Mouse (Mus musculus): ENCODE measurements around the gene Gm12169. TPM values are rescaled to one million over a fixed set of nuclear protein-coding genes. Genes with fewer than 3 reads are reported as not detected.
A peak's percentile ranks its signal among the peaks of the same experiment; 100 is the strongest.

Gm12169 gene
- total RNA-seq (2021) (not detected), polyA plus RNA-seq (2012; rRNA removed) (not detected in 2 replicates)
- long read RNA-seq = 0 reads

- Histone ChIP-seq H3K27ac (no peak within 1 kb of the TSS), H3K79me2 (replicated peaks; ENCODE audit: control insufficient read depth, insufficient read depth, low read length) (no peaks in the 10 kb centered on the region), H3K27me3 (ENCODE audit: control insufficient read depth, insufficient read depth, low read length) (no peaks in the 10 kb centered on the region), H3K9ac (ENCODE audit: low read depth, low read length) (no peak within 1 kb of the TSS), H3K4me3 (no peak within 1 kb of the TSS), H3K36me3 (ENCODE audit: control insufficient read depth, insufficient read depth, low read length) (no peaks in the 10 kb centered on the region), H3K4me1 (ENCODE audit: control insufficient read depth, insufficient read depth, low read length) (no peaks in the 10 kb centered on the region)
- DNase-seq = no peak
- TF ChIP-seq POLR2A (IDR thresholded peaks at IDR 0.05; ENCODE audit: insufficient read depth, low read depth, low read length) (no peak), CTCF (IDR thresholded peaks at IDR 0.05) (no peak), EP300 (IDR thresholded peaks at IDR 0.05; ENCODE audit: insufficient read depth, low read depth, low read length) (no peak)
- intact Hi-C loops (cut with DNase I) = no loop called here
- 90% methylated on average over 2 of the region's 2 CpGs for WGBS
Measured at GRCm38 (mm10) chr11:46523912-46524311, at the start of gene Gm12169. Gene Gm12169, plus strand, starts transcription at chr11:46524212.

DNA sequence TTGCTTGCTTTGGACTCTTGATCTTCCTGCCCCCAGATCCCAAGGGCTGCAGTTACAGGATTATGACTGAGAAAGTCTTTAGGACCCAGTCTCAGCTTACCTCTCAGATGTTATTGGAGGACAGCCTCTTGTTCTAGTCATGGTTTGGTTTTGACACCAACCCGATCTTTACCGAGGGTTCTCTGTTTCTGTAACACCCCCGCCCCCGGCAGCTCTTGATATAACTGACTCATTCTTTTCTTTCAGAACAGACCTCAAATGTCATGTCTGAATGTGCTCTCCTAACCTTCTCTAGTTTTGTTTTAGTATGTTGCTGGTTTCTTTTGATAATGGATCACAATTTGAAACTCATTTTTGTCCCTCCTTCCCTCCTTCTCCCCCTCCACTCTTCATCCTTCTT is 49.8 kb upstream of the Gm12169 start:
- DNase-seq = no peak
- TF ChIP-seq CTCF (IDR thresholded peaks at IDR 0.05) (no peak), POLR2A (IDR thresholded peaks at IDR 0.05; ENCODE audit: insufficient read depth, low read depth, low read length) (no peak), EP300 (IDR thresholded peaks at IDR 0.05; ENCODE audit: insufficient read depth, low read depth, low read length) (no peak)

GRCm38 (mm10) chr11:46479311-46479710 is 44.7 kb upstream of the Gm12169 start:
- DNase-seq = no peak
- TF ChIP-seq EP300 (IDR thresholded peaks at IDR 0.05; ENCODE audit: insufficient read depth, low read depth, low read length) = no peak
- no peak for TF ChIP-seq CTCF (IDR thresholded peaks at IDR 0.05)
- no peak for TF ChIP-seq POLR2A (IDR thresholded peaks at IDR 0.05; ENCODE audit: insufficient read depth, low read depth, low read length)
- Histone ChIP-seq H3K27me3 (ENCODE audit: control insufficient read depth, insufficient read depth, low read length) (no peaks in the 10 kb centered on the region), H3K79me2 (replicated peaks; ENCODE audit: control insufficient read depth, insufficient read depth, low read length) (no peaks in the 10 kb centered on the region), H3K36me3 (ENCODE audit: control insufficient read depth, insufficient read depth, low read length) (no peaks in the 10 kb centered on the region), H3K4me1 (ENCODE audit: control insufficient read depth, insufficient read depth, low read length) (no peaks in the 10 kb centered on the region), H3K27ac (no peak overlapping the region), H3K4me3 (no peak overlapping the region), H3K9ac (ENCODE audit: low read depth, low read length) (no peak overlapping the region)
- 70% methylated on average over 9 of the region's 9 CpGs for WGBS
- intact Hi-C loops (cut with DNase I) = no loop called here

More for the DNA sequence above, 49.8 kb upstream of the Gm12169 start:
- H3K4me3 ChIP-seq = no peak overlapping the region
- no peaks in the 10 kb centered on the region for H3K4me1 ChIP-seq (ENCODE audit: control insufficient read depth, insufficient read depth, low read length)
- no peak overlapping the region for H3K27ac ChIP-seq
- no peaks in the 10 kb centered on the region for H3K36me3 ChIP-seq (ENCODE audit: control insufficient read depth, insufficient read depth, low read length)
- H3K9ac ChIP-seq (ENCODE audit: low read depth, low read length) = no peak overlapping the region
- 86% methylated on average over 4 of the region's 4 CpGs for WGBS
- no peaks in the 10 kb centered on the region for H3K27me3 ChIP-seq (ENCODE audit: control insufficient read depth, insufficient read depth, low read length)
- H3K79me2 ChIP-seq (replicated peaks; ENCODE audit: control insufficient read depth, insufficient read depth, low read length) = no peaks in the 10 kb centered on the region
- intact Hi-C loops (cut with DNase I) = no loop called here

DNA sequence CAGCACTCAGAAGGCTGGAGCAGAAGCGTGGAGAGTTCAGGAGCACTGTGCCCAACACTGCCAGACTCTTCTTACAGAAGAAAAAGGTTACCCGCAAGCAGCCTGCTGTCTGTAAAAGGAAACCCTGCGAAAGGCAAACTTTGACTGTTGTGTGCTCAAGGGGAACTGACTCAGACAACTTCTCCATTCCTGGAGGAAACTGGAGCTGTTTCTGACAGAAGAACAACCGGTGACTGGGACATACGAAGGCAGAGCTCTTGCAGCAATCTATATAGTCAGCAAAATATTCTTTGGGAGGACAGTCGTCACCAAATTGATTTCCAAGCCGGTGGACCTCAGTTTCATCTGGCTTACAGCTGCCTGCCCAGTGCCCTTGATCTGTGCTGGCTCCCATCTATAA is 43.5 kb upstream of the Gm12169 start:
- DNase-seq = peak in 1 of 2 experiments; percentile 23
- H3K27ac ChIP-seq = no peak overlapping the region
- intact Hi-C loops (cut with DNase I) = no loop called here

DNA sequence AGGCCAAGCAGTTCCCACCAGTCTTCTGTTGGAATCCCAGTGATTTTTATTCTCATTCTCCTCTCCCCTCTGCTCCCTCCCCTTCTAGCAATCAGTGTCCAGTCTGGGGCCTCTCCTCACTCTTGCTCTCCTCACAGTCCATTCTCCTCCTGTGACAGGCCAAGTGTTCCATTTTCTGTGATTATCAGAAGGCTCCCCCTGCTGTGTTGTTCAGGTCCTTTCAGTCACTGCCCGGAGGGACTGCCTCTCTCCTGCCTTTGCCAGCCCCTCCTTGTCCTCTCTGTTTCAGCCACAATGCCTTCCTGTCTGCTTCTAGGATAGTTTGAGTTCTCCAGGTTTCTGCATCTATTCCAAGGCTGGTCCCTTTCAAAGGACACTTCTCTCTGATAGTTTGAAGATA is 35.8 kb upstream of the Gm12169 start:
- no peak for DNase-seq
- Histone ChIP-seq H3K79me2 (replicated peaks; ENCODE audit: control insufficient read depth, insufficient read depth, low read length) (no peaks in the 10 kb centered on the region), H3K9ac (ENCODE audit: low read depth, low read length) (no peak overlapping the region), H3K27ac (no peak overlapping the region), H3K4me1 (ENCODE audit: control insufficient read depth, insufficient read depth, low read length) (no peaks in the 10 kb centered on the region), H3K27me3 (ENCODE audit: control insufficient read depth, insufficient read depth, low read length) (no peaks in the 10 kb centered on the region), H3K4me3 (no peak overlapping the region), H3K36me3 (ENCODE audit: control insufficient read depth, insufficient read depth, low read length) (no peaks in the 10 kb centered on the region)
- WGBS = 18% methylated on average over 1 of the region's 1 CpGs
- no peak for TF ChIP-seq POLR2A (IDR thresholded peaks at IDR 0.05; ENCODE audit: insufficient read depth, low read depth, low read length)
- no peak for TF ChIP-seq EP300 (IDR thresholded peaks at IDR 0.05; ENCODE audit: insufficient read depth, low read depth, low read length)
- TF ChIP-seq CTCF (IDR thresholded peaks at IDR 0.05) = peak; percentile 26; the same call in 1 of the 2 replicates
- intact Hi-C loops (cut with DNase I) = no loop called here

More for the DNA sequence above, 43.5 kb upstream of the Gm12169 start:
- H3K36me3 ChIP-seq (ENCODE audit: control insufficient read depth, insufficient read depth, low read length) = no peaks in the 10 kb centered on the region
- no peaks in the 10 kb centered on the region for H3K27me3 ChIP-seq (ENCODE audit: control insufficient read depth, insufficient read depth, low read length)
- TF ChIP-seq POLR2A (IDR thresholded peaks at IDR 0.05; ENCODE audit: insufficient read depth, low read depth, low read length) = no peak
- TF ChIP-seq EP300 (IDR thresholded peaks at IDR 0.05; ENCODE audit: insufficient read depth, low read depth, low read length) = no peak
- TF ChIP-seq CTCF (IDR thresholded peaks at IDR 0.05) = no peak
- H3K9ac ChIP-seq (ENCODE audit: low read depth, low read length) = no peak overlapping the region
- 69% methylated on average over 7 of the region's 7 CpGs for WGBS
- no peaks in the 10 kb centered on the region for H3K4me1 ChIP-seq (ENCODE audit: control insufficient read depth, insufficient read depth, low read length)
- no peaks in the 10 kb centered on the region for H3K79me2 ChIP-seq (replicated peaks; ENCODE audit: control insufficient read depth, insufficient read depth, low read length)
- no peak overlapping the region for H3K4me3 ChIP-seq

DNA sequence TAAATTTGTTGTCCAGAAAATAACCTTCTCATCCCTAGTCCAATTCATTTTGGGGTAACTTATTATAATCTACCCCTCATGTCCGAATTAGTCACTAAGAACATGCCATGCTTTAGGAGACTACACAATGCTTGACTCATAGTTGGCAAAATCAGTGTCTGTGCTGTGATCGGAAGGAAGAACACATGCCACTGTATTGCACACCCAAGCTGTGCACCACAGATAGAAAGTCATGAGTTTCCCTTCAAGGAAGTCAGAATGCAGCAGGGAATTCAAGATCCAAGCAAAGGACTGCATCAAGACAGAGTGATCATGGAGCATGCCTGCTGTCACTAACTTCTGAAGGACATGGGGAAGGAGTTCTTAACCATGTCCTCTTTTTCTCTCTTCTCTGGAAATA is 35.4 kb upstream of the Gm12169 start:
- no peaks in the 10 kb centered on the region for H3K79me2 ChIP-seq (replicated peaks; ENCODE audit: control insufficient read depth, insufficient read depth, low read length)
- no peak overlapping the region for H3K9ac ChIP-seq (ENCODE audit: low read depth, low read length)
- no peak overlapping the region for H3K4me3 ChIP-seq
- 73% methylated on average over 2 of the region's 2 CpGs for WGBS
- no peaks in the 10 kb centered on the region for H3K27me3 ChIP-seq (ENCODE audit: control insufficient read depth, insufficient read depth, low read length)
- H3K36me3 ChIP-seq (ENCODE audit: control insufficient read depth, insufficient read depth, low read length) = no peaks in the 10 kb centered on the region
- no peak for DNase-seq
- H3K27ac ChIP-seq = no peak overlapping the region
- no peak for TF ChIP-seq EP300 (IDR thresholded peaks at IDR 0.05; ENCODE audit: insufficient read depth, low read depth, low read length)
- no peak for TF ChIP-seq POLR2A (IDR thresholded peaks at IDR 0.05; ENCODE audit: insufficient read depth, low read depth, low read length)
- TF ChIP-seq CTCF (IDR thresholded peaks at IDR 0.05) = no peak
- intact Hi-C loops (cut with DNase I) = no loop called here
- no peaks in the 10 kb centered on the region for H3K4me1 ChIP-seq (ENCODE audit: control insufficient read depth, insufficient read depth, low read length)
